Mouse (Mus musculus): ENCODE measurements at regions not wholly inside any gene's neighbourhood (a gene's known extent, or its start where the extent isn't known, plus 50 kb on each side); places are given as distances from the start of the nearest gene placed in this dataset.

DNA sequence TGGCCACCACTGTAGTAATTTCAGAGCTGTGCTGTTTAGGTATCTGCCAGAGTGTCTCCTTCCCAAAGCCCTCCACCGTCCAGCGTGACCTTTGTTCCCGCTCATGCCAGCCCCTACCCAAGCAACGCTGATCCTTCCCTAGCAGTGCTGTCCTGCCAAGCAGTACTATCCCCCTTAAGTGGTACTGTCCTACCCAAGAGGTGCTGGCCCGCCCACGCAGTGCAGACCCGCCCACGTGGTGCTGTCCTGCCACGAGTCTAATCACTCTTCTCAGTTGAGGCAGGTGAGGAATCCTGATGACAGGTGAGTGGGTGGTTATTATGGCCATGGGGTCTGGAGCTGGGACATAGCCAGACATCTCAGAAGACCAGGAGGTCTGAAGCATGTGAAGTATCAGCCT lies 51.7 kb upstream of the Dgkg start:
- H3K27ac ChIP-seq (ENCODE audit: insufficient read depth, low read depth, low read length): no peak overlapping the region
- WGBS: 36% methylated on average over 9 of the region's 9 CpGs

More for the DNA sequence above, 51.7 kb upstream of the Dgkg start:
- Histone ChIP-seq H3K27me3 (ENCODE audit: control insufficient read depth, insufficient read depth, low read length) (no peaks in the 10 kb centered on the region), H3K36me3 (ENCODE audit: control insufficient read depth, insufficient read depth, low read length) (no peaks in the 10 kb centered on the region), H3K4me1 (ENCODE audit: control insufficient read depth, insufficient read depth, insufficient read length, low read length) (0 out of 2 replicates have a peak, but pooled peaks cover 2% of the 10 kb centered on the region), H3K4me3 (ENCODE audit: low read depth, low read length) (no peak overlapping the region)
- TF ChIP-seq POLR2A (IDR thresholded peaks at IDR 0.05; ENCODE audit: low read depth, low read length) (no peak), CTCF (IDR thresholded peaks at IDR 0.05; ENCODE audit: extremely low read depth, insufficient read length, insufficient replicate concordance, low read depth, low read length) (no peak)
